Mouse (Mus musculus) kidney, embryonic 16.5 days (tissue): ENCODE measurements around the gene Tbxas1. TPM values are rescaled to one million over a fixed set of nuclear protein-coding genes. Genes with fewer than 3 reads are reported as not detected.
A peak's percentile ranks its signal among the peaks of the same experiment; 100 is the strongest.

Experiments used
- ATAC-seq: fragments of 200-750 bp; cut with Nextera tagmentation; 2 replicates; pipeline ENCODE4 v1.8.0; 2017; ENCODE audit warnings: moderate TSS enrichment; ENCODE audit not compliant: low FRiP score, low TSS enrichment
- H3K27ac ChIP-seq: fragments of 300-500 bp; sonication (generic); 2 replicates; pipeline ENCODE4 v1.5.1; 2014; ENCODE audit warnings: low read length
- H3K27me3 ChIP-seq: fragments of 300-500 bp; sonication (generic); 2 replicates; pipeline ENCODE4 v1.6.1; 2014; ENCODE audit warnings: low read length, control low read depth, mixed read lengths; ENCODE audit not compliant: insufficient read depth
- H3K36me3 ChIP-seq: fragments of 300-500 bp; sonication (generic); 2 replicates; pipeline ENCODE4 v1.6.1; 2014; ENCODE audit warnings: low read length, control low read depth, mixed read lengths; ENCODE audit not compliant: insufficient read depth
- H3K4me1 ChIP-seq: fragments of 300-500 bp; sonication (generic); 2 replicates; pipeline ENCODE4 v1.6.1; 2014; ENCODE audit warnings: low read length, control low read depth, mixed read lengths; ENCODE audit not compliant: insufficient read depth
- H3K4me2 ChIP-seq: fragments of 300-500 bp; sonication (generic); replicated peaks from 2 replicates; pipeline ENCODE4 v1.6.1; 2014; ENCODE audit warnings: low read depth, low read length
- H3K4me3 ChIP-seq: fragments of 300-500 bp; sonication (generic); 2 replicates; pipeline ENCODE4 v1.5.1; 2014; ENCODE audit warnings: mild to moderate bottlenecking, low read length
- H3K9ac ChIP-seq: fragments of 300-500 bp; sonication (generic); replicated peaks from 2 replicates; pipeline ENCODE4 v1.6.1; 2014; ENCODE audit warnings: low read length
- H3K9me3 ChIP-seq: fragments of 300-500 bp; sonication (generic); 2 replicates; pipeline ENCODE4 v1.6.1; 2016; ENCODE audit warnings: low read length, control low read depth
- WGBS: fragments of 180-500 bp; shearing (Covaris S2); extraction: QIAGEN DNeasy Blood & Tissue Kit; methylation state at CpG from one replicate; pipeline ENCODE4 v1.1.7; 2014; 5-methylcytosine and 5-hydroxymethylcytosine counted together
- polyA plus RNA-seq: library from polyadenylated mRNA; unstranded; fragments of >200 nt; fragmentation: Nextera tagmentation; extraction: Ambion mirVana; gene quantifications from 2 replicates; pipeline ENCODE4 v1.2.1, GENCODE M21; 2015

Tbxas1 gene
- polyA plus RNA-seq, 1 experiment from 2014 or later: 9.2 TPM

GRCm38 (mm10) chr6:38970759-38971158 is 95.6 kb downstream of the Tbxas1 start:
- ATAC-seq: no peak
- H3K27ac ChIP-seq: no peak overlapping the region
- no peak overlapping the region for H3K4me2 ChIP-seq
- H3K4me3 ChIP-seq: no peak overlapping the region
- peaks cover 12% of the 10 kb centered on the region for H3K4me1 ChIP-seq
- no peaks in the 10 kb centered on the region for H3K27me3 ChIP-seq
- no peaks in the 10 kb centered on the region for H3K36me3 ChIP-seq
- WGBS: 68% methylated on average over 6 of the region's 6 CpGs
- no peaks in the 10 kb centered on the region for H3K9me3 ChIP-seq
- H3K9ac ChIP-seq: no peak overlapping the region

GRCm38 (mm10) chr6:38972826-38973225 is 97.6 kb downstream of the Tbxas1 start:
- H3K4me1 ChIP-seq: peaks cover 10% of the 10 kb centered on the region
- no peaks in the 10 kb centered on the region for H3K9me3 ChIP-seq
- H3K9ac ChIP-seq: no peak overlapping the region
- peak overlapping the region; percentile 82; the same call in 1 of the 2 replicates for H3K27ac ChIP-seq
- no peak overlapping the region for H3K4me2 ChIP-seq
- no peaks in the 10 kb centered on the region for H3K36me3 ChIP-seq
- no peaks in the 10 kb centered on the region for H3K27me3 ChIP-seq
- ATAC-seq: no peak
- H3K4me3 ChIP-seq: no peak overlapping the region
- WGBS: 55% methylated on average over 1 of the region's 1 CpGs

- Histone ChIP-seq H3K27ac (peak overlapping the region; percentile 82), H3K36me3 (no peaks in the 10 kb centered on the region), H3K4me2 (no peak overlapping the region), H3K27me3 (no peaks in the 10 kb centered on the region), H3K9ac (no peak overlapping the region), H3K4me3 (no peak overlapping the region), H3K4me1 (peaks cover 10% of the 10 kb centered on the region), H3K9me3 (no peaks in the 10 kb centered on the region)
- peak; percentile 64 for ATAC-seq
- 65% methylated on average over 10 of the region's 10 CpGs for WGBS
Measured at GRCm38 (mm10) chr6:38973441-38974161, 98.4 kb downstream of the Tbxas1 start.

GRCm38 (mm10) chr6:38974162-38974525 is 98.9 kb downstream of the Tbxas1 start:
- H3K4me3 ChIP-seq: no peak overlapping the region
- WGBS: 40% methylated on average over 1 of the region's 1 CpGs
- H3K4me2 ChIP-seq: no peak overlapping the region
- peak; percentile 71 for ATAC-seq
- H3K9me3 ChIP-seq: no peaks in the 10 kb centered on the region
- no peak overlapping the region for H3K9ac ChIP-seq
- H3K4me1 ChIP-seq: peaks cover 10% of the 10 kb centered on the region
- peak overlapping the region; percentile 82 for H3K27ac ChIP-seq
- H3K27me3 ChIP-seq: no peaks in the 10 kb centered on the region
- H3K36me3 ChIP-seq: no peaks in the 10 kb centered on the region

- WGBS: 58% methylated on average over 8 of the region's 8 CpGs
- H3K9ac ChIP-seq: no peak overlapping the region
- H3K4me1 ChIP-seq: peaks cover 10% of the 10 kb centered on the region
- no peaks in the 10 kb centered on the region for H3K27me3 ChIP-seq
- ATAC-seq: peak; percentile 46
- no peak overlapping the region for H3K4me2 ChIP-seq
- H3K27ac ChIP-seq: peak overlapping the region; percentile 82
- no peak overlapping the region for H3K4me3 ChIP-seq
- H3K36me3 ChIP-seq: no peaks in the 10 kb centered on the region
- H3K9me3 ChIP-seq: no peaks in the 10 kb centered on the region
Measured at GRCm38 (mm10) chr6:38974536-38975268, 99.5 kb downstream of the Tbxas1 start.

- no peaks in the 10 kb centered on the region for H3K36me3 ChIP-seq
- ATAC-seq: no peak
- no peaks in the 10 kb centered on the region for H3K9me3 ChIP-seq
- no peak overlapping the region for H3K27ac ChIP-seq
- 89% methylated on average over 4 of the region's 4 CpGs for WGBS
- no peak overlapping the region for H3K4me2 ChIP-seq
- peaks cover 10% of the 10 kb centered on the region for H3K4me1 ChIP-seq
- no peaks in the 10 kb centered on the region for H3K27me3 ChIP-seq
- H3K4me3 ChIP-seq: no peak overlapping the region
- H3K9ac ChIP-seq: no peak overlapping the region
Measured at GRCm38 (mm10) chr6:38975866-38976265, 100.7 kb downstream of the Tbxas1 start.

- Histone ChIP-seq H3K9me3 (no peaks in the 10 kb centered on the region), H3K36me3 (no peaks in the 10 kb centered on the region), H3K4me3 (no peak overlapping the region), H3K4me2 (no peak overlapping the region), H3K4me1 (peaks cover 12% of the 10 kb centered on the region), H3K27me3 (no peaks in the 10 kb centered on the region), H3K9ac (no peak overlapping the region), H3K27ac (no peak overlapping the region)
- no peak for ATAC-seq
- 69% methylated on average over 2 of the region's 2 CpGs for WGBS
Measured at GRCm38 (mm10) chr6:38976355-38976754, 101.2 kb downstream of the Tbxas1 start.

GRCm38 (mm10) chr6:38980921-38981715 is 105.9 kb downstream of the Tbxas1 start:
- no peak overlapping the region for H3K4me3 ChIP-seq
- WGBS: 63% methylated on average over 11 of the region's 11 CpGs
- 0 out of 2 replicates have a peak, but pooled peaks have one; percentile 14 for ATAC-seq
- H3K4me1 ChIP-seq: peaks cover 16% of the 10 kb centered on the region
- no peak overlapping the region for H3K9ac ChIP-seq
- no peaks in the 10 kb centered on the region for H3K36me3 ChIP-seq
- peak overlapping the region; percentile 48 for H3K27ac ChIP-seq
- no peaks in the 10 kb centered on the region for H3K27me3 ChIP-seq
- no peak overlapping the region for H3K4me2 ChIP-seq
- no peaks in the 10 kb centered on the region for H3K9me3 ChIP-seq

- 92% methylated on average over 8 of the region's 8 CpGs for WGBS
- Histone ChIP-seq H3K4me2 (no peak overlapping the region), H3K9ac (no peak overlapping the region), H3K36me3 (no peaks in the 10 kb centered on the region), H3K4me1 (peaks cover 19% of the 10 kb centered on the region), H3K27ac (peak overlapping the region; percentile 78; the same call in 1 of the 2 replicates), H3K9me3 (no peaks in the 10 kb centered on the region), H3K4me3 (no peak overlapping the region), H3K27me3 (no peaks in the 10 kb centered on the region)
- ATAC-seq: no peak
Measured at GRCm38 (mm10) chr6:38982071-38982470, 106.9 kb downstream of the Tbxas1 start.
